Mouse (Mus musculus): ENCODE results near the gene Oaz3.

DNA sequence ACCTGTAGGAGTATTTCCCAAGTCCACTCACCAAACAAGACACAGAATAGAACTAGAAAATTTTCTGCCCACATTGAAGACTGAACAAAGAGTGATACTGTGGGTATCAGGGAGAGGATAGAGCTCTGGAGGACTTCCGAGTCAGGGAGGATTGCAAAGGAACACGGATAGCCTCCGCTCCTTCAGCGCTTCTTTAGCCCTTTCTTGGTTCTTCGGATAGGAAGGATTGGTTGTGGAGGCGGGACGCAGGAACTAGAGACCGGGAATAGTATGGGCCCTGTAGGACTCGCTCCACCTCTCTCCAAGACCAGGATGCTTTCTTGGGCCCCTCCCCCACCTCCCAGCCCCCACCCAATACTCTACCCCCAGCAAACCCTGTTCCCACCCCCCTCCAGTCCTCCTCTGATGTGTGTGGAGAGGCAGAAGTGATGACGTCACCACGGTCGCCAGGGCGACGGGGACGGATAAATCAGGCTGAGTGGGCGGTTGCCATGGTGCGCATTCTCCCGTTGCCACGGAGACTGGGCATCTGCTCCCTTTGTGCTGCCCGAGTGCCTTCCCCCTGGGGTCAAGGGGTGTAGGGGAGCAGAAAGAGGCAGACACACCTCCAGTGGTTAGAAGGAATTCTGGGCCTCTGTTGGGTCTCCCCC lies 40.2 kb upstream of the Oaz3 start:
- TF ChIP-seq CTCF (IDR thresholded peaks at IDR 0.05; ENCODE audit: low read depth, low read length) (no peak), POLR2A (IDR thresholded peaks at IDR 0.05; ENCODE audit: borderline replicate concordance, low read depth, low read length) (no peak)

Data from bone marrow macrophage, adult 2 months (primary cell).